Mouse (Mus musculus): ENCODE results near the gene Mapk1. TPM values are rescaled to one million over a fixed set of nuclear protein-coding genes. Genes with fewer than 3 reads are reported as not detected.

Mapk1 gene
- polyA plus RNA-seq, 1 experiment from 2014 or later, result 233 TPM

- WGBS, result 89% methylated on average over 3 of the region's 3 CpGs
- ATAC-seq (ENCODE audit: low read depth), result no peak
- no peak overlapping the region for H3K4me3 ChIP-seq (ENCODE audit: low read depth, low read length)
- H3K9me3 ChIP-seq (ENCODE audit: control insufficient read depth, low read length), result no peaks in the 10 kb centered on the region
- H3K4me2 ChIP-seq (ENCODE audit: low read depth, low read length), result no peak overlapping the region
- no peak overlapping the region for H3K27ac ChIP-seq (ENCODE audit: low read depth, low read length)
- H3K27me3 ChIP-seq (ENCODE audit: control insufficient read depth, insufficient read depth, low read length), result no peaks in the 10 kb centered on the region
- no peak overlapping the region for H3K9ac ChIP-seq (replicated peaks; ENCODE audit: low read depth, low read length)
- no peaks in the 10 kb centered on the region for H3K4me1 ChIP-seq (ENCODE audit: control insufficient read depth, insufficient read depth, low read length)
- H3K36me3 ChIP-seq (ENCODE audit: control insufficient read depth, insufficient read depth, low read length), result peaks cover 82% of the 10 kb centered on the region
These were observed 103.1 kb downstream of the Mapk1 start for GRCm38 (mm10) chr16:17086241-17086640.

GRCm38 (mm10) chr16:17086669-17087193 lies 103.5 kb downstream of the Mapk1 start:
- H3K4me1 ChIP-seq (ENCODE audit: control insufficient read depth, insufficient read depth, low read length), result no peaks in the 10 kb centered on the region
- no peak overlapping the region for H3K9ac ChIP-seq (replicated peaks; ENCODE audit: low read depth, low read length)
- peaks cover 82% of the 10 kb centered on the region for H3K36me3 ChIP-seq (ENCODE audit: control insufficient read depth, insufficient read depth, low read length)
- no peaks in the 10 kb centered on the region for H3K27me3 ChIP-seq (ENCODE audit: control insufficient read depth, insufficient read depth, low read length)
- no peaks in the 10 kb centered on the region for H3K9me3 ChIP-seq (ENCODE audit: control insufficient read depth, low read length)
- no peak for ATAC-seq (ENCODE audit: low read depth)
- H3K4me3 ChIP-seq (ENCODE audit: low read depth, low read length), result no peak overlapping the region
- 73% methylated on average over 13 of the region's 13 CpGs for WGBS
- no peak overlapping the region for H3K4me2 ChIP-seq (ENCODE audit: low read depth, low read length)
- no peak overlapping the region for H3K27ac ChIP-seq (ENCODE audit: low read depth, low read length)

GRCm38 (mm10) chr16:17088346-17088745 lies 105.2 kb downstream of the Mapk1 start:
- ATAC-seq (ENCODE audit: low read depth), result 0 out of 2 replicates have a peak, but pooled peaks have one; percentile 31
- 67% methylated on average over 3 of the region's 3 CpGs for WGBS

GRCm38 (mm10) chr16:17096938-17097337 lies 113.8 kb downstream of the Mapk1 start:
- no peaks in the 10 kb centered on the region for H3K9me3 ChIP-seq (ENCODE audit: control insufficient read depth, low read length)
- no peak overlapping the region for H3K9ac ChIP-seq (replicated peaks; ENCODE audit: low read depth, low read length)
- 94% methylated on average over 3 of the region's 3 CpGs for WGBS
- H3K4me3 ChIP-seq (ENCODE audit: low read depth, low read length), result no peak overlapping the region
- H3K36me3 ChIP-seq (ENCODE audit: control insufficient read depth, insufficient read depth, low read length), result peaks cover 41% of the 10 kb centered on the region
- no peak for ATAC-seq (ENCODE audit: low read depth)
- no peaks in the 10 kb centered on the region for H3K4me1 ChIP-seq (ENCODE audit: control insufficient read depth, insufficient read depth, low read length)
- H3K27ac ChIP-seq (ENCODE audit: low read depth, low read length), result no peak overlapping the region
- no peaks in the 10 kb centered on the region for H3K27me3 ChIP-seq (ENCODE audit: control insufficient read depth, insufficient read depth, low read length)
- H3K4me2 ChIP-seq (ENCODE audit: low read depth, low read length), result no peak overlapping the region

More at GRCm38 (mm10) chr16:17088346-17088745, 105.2 kb downstream of the Mapk1 start:
- no peak overlapping the region for H3K4me3 ChIP-seq (ENCODE audit: low read depth, low read length)
- H3K4me1 ChIP-seq (ENCODE audit: control insufficient read depth, insufficient read depth, low read length), result no peaks in the 10 kb centered on the region
- peaks cover 74% of the 10 kb centered on the region for H3K36me3 ChIP-seq (ENCODE audit: control insufficient read depth, insufficient read depth, low read length)
- H3K27ac ChIP-seq (ENCODE audit: low read depth, low read length), result no peak overlapping the region
- no peaks in the 10 kb centered on the region for H3K27me3 ChIP-seq (ENCODE audit: control insufficient read depth, insufficient read depth, low read length)
- no peak overlapping the region for H3K4me2 ChIP-seq (ENCODE audit: low read depth, low read length)
- H3K9me3 ChIP-seq (ENCODE audit: control insufficient read depth, low read length), result no peaks in the 10 kb centered on the region
- no peak overlapping the region for H3K9ac ChIP-seq (replicated peaks; ENCODE audit: low read depth, low read length)

Other genes starting within 250 kb of the Mapk1 start
- gene Spag6l, start 153.9 kb upstream of the Mapk1 start, polyA plus RNA-seq (2014; fragmentation: Nextera tagmentation; extraction: Ambion mirVana), result 14.9 and 20.0 TPM in 2 replicates
- not detected in 2 replicates for gene Igll1, start 119.4 kb upstream of the Mapk1 start, polyA plus RNA-seq (2014; fragmentation: Nextera tagmentation; extraction: Ambion mirVana)
- gene Top3b, start 112.6 kb upstream of the Mapk1 start, polyA plus RNA-seq (2014; fragmentation: Nextera tagmentation; extraction: Ambion mirVana), result 64.2 and 76.3 TPM in 2 replicates
- gene Vpreb1, start 112.5 kb upstream of the Mapk1 start, polyA plus RNA-seq (2014; fragmentation: Nextera tagmentation; extraction: Ambion mirVana), result 1.4 TPM in 1 of 2 replicates, not detected in the other
- 16.7 and 24.9 TPM in 2 replicates for gene Ppm1f, start 86.9 kb upstream of the Mapk1 start, polyA plus RNA-seq (2014; fragmentation: Nextera tagmentation; extraction: Ambion mirVana)
- 109 and 129 TPM in 2 replicates for gene Ypel1, start 86.3 kb downstream of the Mapk1 start, polyA plus RNA-seq (2014; fragmentation: Nextera tagmentation; extraction: Ambion mirVana)
- gene Ppil2, start 127.9 kb downstream of the Mapk1 start, polyA plus RNA-seq (2014; fragmentation: Nextera tagmentation; extraction: Ambion mirVana), result 131 and 143 TPM in 2 replicates
- gene 2610318N02Rik, start 141.8 kb downstream of the Mapk1 start, polyA plus RNA-seq (2014; fragmentation: Nextera tagmentation; extraction: Ambion mirVana), result 9.3 and 12.1 TPM in 2 replicates
- gene Sdf2l1, start 149.0 kb downstream of the Mapk1 start, polyA plus RNA-seq (2014; fragmentation: Nextera tagmentation; extraction: Ambion mirVana), result 15.9 and 20.8 TPM in 2 replicates
- gene Ydjc, start 161.2 kb downstream of the Mapk1 start, polyA plus RNA-seq (2014; fragmentation: Nextera tagmentation; extraction: Ambion mirVana), result 44.1 and 51.3 TPM in 2 replicates
- 3.3 TPM in 2 replicates for gene Ccdc116, start 163.8 kb downstream of the Mapk1 start, polyA plus RNA-seq (2014; fragmentation: Nextera tagmentation; extraction: Ambion mirVana)
- 280 and 285 TPM in 2 replicates for gene Ube2l3, start 219.3 kb downstream of the Mapk1 start, polyA plus RNA-seq (2014; fragmentation: Nextera tagmentation; extraction: Ambion mirVana)
- 2.2 and 2.7 TPM in 2 replicates for gene Rimbp3, start 225.2 kb downstream of the Mapk1 start, polyA plus RNA-seq (2014; fragmentation: Nextera tagmentation; extraction: Ambion mirVana)

Measured in neural tube, embryonic 14.5 days (tissue).